Mouse (Mus musculus) cortical plate, adult 2 months (tissue): Measurements from ENCODE around the gene Shisal2a. TPM values are rescaled to one million over a fixed set of nuclear protein-coding genes. Genes with fewer than 3 reads are reported as not detected.

Source experiments
- H3K27ac ChIP-seq: fragments of 200-500 bp; 2 replicates; pipeline ENCODE4 v1.5.1; 2012; ENCODE audit warnings: low read length, control low read depth, inconsistent platforms; ENCODE audit not compliant: insufficient read depth
- H3K4me1 ChIP-seq: fragments of 200-500 bp; 2 replicates; pipeline ENCODE4 v1.6.1; 2011; ENCODE audit warnings: low read length; ENCODE audit not compliant: control insufficient read depth, insufficient read depth
- H3K4me3 ChIP-seq: fragments of 200-500 bp; 2 replicates; pipeline ENCODE4 v1.5.1; 2011; ENCODE audit warnings: mild to moderate bottlenecking, low read length, control low read depth; ENCODE audit not compliant: insufficient read depth
- CTCF ChIP-seq: fragments of 200-500 bp; IDR thresholded peaks from 2 replicates; pipeline ENCODE4 v1.5.1; 2011; ENCODE audit warnings: mild to moderate bottlenecking, control low read depth, low read length; ENCODE audit not compliant: insufficient read depth; ENCODE audit errors: extremely low read depth
- POLR2A ChIP-seq: fragments of 200-500 bp; IDR thresholded peaks from 2 replicates; pipeline ENCODE4 v1.6.1; 2011; ENCODE audit warnings: mild to moderate bottlenecking, low read length, control low read depth; ENCODE audit not compliant: insufficient read depth; ENCODE audit errors: extremely low read depth
- polyA plus RNA-seq: library from polyadenylated mRNA; depleted of rRNA; stranded (reverse); fragments of >200 nt; gene quantifications from 2 replicates; pipeline ENCODE4 v1.2.3, GENCODE M21; 2012

Gene Shisal2a
- polyA plus RNA-seq, 1 experiment: 0.29 TPM

DNA sequence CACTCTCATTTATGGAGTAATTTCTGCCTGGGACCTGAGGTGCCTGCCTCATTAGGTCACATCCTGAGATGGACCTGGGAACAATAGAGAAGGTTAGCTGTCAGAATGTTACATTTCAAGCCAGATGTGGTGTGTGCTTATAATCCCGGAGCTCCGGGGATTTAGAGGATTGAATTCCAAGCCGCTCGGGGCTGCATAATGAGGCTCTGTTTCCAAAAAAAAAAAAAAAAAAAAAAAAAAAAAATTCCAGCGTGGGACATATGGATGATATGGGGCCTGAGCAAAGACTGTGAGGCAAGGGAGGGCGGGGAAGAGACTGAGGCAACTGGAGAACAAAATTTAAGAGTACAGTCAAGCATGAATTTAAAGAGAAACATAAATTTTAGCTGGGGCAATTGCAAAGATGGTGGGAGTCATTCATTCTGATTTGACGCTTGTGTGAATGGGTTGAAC, 38.5 kb downstream of the Shisal2a start:
- no peak for TF ChIP-seq CTCF
- H3K4me1 ChIP-seq: no peaks in the 10 kb centered on the region
- H3K4me3 ChIP-seq: no peak overlapping the region
- H3K27ac ChIP-seq: no peak overlapping the region

DNA sequence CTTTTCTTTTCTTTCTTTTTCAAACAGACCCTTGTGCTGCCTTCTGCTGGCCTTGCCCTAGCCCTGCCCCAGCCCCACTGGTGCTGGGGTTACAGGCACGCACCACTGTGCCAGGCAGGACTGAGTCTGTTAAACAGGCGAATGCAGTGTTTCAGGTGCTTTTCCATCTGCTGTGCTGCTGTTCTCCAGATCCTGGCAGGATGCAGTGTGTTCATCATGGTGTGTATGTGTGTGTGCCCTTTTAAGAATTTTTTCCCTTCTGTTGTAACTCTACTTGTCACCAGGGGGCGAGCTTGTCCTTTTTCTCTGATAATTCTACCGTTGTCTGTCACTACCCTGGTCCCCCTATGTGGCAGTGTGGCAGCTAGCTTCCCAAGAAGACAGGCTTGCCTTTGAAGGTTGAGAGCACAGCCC, 43.9 kb downstream of the Shisal2a start:
- Histone ChIP-seq H3K27ac (peak overlapping the region; percentile 39), H3K4me1 (peaks cover 3% of the 10 kb centered on the region; the same call in 1 of the 2 replicates), H3K4me3 (no peak overlapping the region)
- peak; percentile 73 for TF ChIP-seq CTCF
- TF ChIP-seq POLR2A: no peak

DNA sequence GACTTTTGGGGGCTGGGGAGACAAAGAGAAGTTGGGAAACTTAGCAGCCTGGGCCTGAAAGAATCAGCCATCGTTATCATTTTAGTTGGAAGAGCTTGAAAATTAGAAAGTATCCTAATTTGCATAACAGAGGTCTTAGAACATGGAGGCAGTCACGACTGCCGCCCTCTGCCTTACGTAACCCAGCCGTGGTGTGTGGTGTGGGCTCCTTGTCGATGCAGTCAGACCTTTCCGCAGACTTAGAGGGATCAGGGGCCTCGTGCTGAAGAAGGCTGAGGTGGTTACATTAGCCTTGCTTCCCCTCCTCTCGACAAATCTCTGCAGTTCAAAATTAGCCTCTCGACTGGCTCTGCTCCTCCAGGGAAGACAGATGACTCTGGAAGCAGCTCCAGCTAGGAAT, 44.3 kb downstream of the Shisal2a start:
- TF ChIP-seq POLR2A: peak; percentile 52; the same call in 1 of the 2 replicates
- TF ChIP-seq CTCF: no peak
- H3K27ac ChIP-seq: peak overlapping the region; percentile 39
- H3K4me1 ChIP-seq: peaks cover 3% of the 10 kb centered on the region; the same call in 1 of the 2 replicates
- H3K4me3 ChIP-seq: no peak overlapping the region

DNA sequence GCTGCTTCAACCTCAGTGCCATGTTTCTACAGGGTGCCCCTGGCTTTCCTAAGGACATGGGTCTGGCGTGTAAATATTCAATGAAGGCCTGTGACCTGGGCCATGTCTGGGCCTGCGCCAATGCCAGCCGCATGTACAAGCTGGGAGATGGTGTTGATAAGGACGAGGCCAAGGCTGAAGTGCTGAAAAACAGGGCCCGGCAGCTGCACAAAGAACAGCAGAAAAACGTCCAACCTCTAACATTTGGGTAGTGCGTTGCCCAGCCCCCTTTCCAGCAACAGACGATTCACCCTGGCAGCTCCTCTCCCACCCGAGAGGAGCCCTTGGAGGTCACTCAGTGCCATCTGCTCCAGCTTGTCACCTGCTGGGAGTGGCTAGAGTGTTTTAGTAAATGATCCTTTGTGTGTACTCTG, 44.8 kb downstream of the Shisal2a start:
- Histone ChIP-seq H3K27ac (peak overlapping the region; percentile 39), H3K4me1 (peaks cover 3% of the 10 kb centered on the region; the same call in 1 of the 2 replicates), H3K4me3 (no peak overlapping the region)
- TF ChIP-seq POLR2A: no peak
- no peak for TF ChIP-seq CTCF

DNA sequence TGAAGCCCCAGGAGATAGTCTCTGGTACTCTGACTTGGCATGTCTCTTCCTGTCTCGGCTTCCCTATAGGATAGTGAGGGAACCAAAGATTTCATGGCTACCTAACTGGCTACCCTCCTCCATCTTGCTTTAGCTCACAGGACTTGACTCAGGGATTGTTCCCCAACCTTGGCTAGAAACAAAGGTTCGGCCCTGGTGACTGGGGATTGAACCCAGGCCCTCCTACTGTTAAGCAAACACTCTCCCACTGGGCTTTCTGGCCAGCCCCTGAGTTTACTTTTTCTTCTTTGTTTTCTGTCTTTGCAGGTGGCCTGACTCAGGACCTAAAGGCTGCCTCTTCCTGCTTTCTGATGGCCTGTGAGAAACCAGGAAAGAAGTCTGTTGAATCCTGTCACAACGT, 45.3 kb downstream of the Shisal2a start:
- H3K4me1 ChIP-seq: peaks cover 3% of the 10 kb centered on the region; the same call in 1 of the 2 replicates
- TF ChIP-seq POLR2A: no peak
- H3K4me3 ChIP-seq: no peak overlapping the region
- peak overlapping the region; percentile 39 for H3K27ac ChIP-seq

DNA sequence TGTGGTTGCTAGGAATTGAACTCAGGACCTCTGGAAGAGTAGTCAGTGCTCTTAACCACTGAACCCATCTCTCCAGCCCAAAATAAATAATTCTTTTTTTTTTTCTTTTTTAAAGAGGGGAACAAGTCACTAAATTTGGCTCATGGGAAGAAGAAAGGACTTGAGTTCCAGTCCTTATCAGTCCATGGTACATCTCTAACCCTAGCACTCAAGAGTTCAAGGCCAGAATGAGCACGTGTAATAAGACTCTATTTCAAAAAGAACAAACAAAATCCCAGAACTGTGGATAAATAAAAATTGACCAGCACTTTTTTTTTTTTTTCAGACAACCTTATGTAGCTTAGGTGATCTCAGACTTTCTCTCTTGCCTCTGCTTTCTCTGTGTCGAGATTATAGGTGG, 46.4 kb downstream of the Shisal2a start:
- no peak overlapping the region for H3K27ac ChIP-seq
- no peak overlapping the region for H3K4me3 ChIP-seq
- peaks cover 3% of the 10 kb centered on the region; the same call in 1 of the 2 replicates for H3K4me1 ChIP-seq
- TF ChIP-seq CTCF: no peak
- no peak for TF ChIP-seq POLR2A

DNA sequence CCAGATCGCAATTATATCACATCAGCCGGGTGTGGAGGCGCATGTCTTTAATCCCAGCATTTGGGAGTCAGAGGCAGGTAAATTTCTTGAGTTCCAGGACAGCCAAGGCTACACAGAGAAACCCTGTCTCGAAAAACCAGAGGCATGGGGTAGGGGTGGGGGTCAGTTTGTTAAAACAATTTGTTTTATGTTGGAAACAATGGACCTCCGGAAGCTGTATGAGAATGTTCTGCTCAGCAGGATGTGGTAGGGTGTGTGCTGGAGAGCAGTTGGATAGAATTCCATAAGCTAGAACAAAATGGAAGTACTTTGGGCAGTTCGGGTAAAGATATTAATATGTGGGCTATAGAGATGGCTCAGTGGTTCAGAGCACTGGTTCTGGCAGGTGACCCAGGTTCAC, 47.7 kb downstream of the Shisal2a start:
- no peak overlapping the region for H3K4me3 ChIP-seq
- TF ChIP-seq POLR2A: no peak
- no peak for TF ChIP-seq CTCF
- peaks cover 3% of the 10 kb centered on the region; the same call in 1 of the 2 replicates for H3K4me1 ChIP-seq
- no peak overlapping the region for H3K27ac ChIP-seq

DNA sequence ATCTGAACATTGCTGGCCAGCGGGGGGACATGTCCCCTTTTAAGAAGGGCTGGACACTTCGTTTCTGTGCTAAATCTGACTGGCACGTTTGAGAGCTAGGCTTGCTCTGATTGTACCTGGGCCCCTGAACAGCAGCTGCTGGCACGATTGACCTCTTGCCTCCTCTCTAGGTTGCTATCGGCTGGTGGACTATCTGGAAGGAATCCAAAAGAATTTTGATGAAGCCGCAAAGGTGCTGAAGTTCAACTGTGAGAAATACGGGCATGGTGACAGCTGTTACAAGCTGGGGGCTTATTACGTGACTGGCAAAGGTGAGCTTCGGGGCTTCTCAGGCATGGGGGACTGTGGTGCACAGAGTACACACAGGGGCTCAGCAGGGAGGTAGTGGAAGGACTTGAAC, 51.1 kb downstream of the Shisal2a start:
- TF ChIP-seq CTCF (no peak), POLR2A (no peak)
- H3K27ac ChIP-seq: no peak overlapping the region
- H3K4me3 ChIP-seq: no peak overlapping the region
- peaks cover 2% of the 10 kb centered on the region; the same call in 1 of the 2 replicates for H3K4me1 ChIP-seq

DNA sequence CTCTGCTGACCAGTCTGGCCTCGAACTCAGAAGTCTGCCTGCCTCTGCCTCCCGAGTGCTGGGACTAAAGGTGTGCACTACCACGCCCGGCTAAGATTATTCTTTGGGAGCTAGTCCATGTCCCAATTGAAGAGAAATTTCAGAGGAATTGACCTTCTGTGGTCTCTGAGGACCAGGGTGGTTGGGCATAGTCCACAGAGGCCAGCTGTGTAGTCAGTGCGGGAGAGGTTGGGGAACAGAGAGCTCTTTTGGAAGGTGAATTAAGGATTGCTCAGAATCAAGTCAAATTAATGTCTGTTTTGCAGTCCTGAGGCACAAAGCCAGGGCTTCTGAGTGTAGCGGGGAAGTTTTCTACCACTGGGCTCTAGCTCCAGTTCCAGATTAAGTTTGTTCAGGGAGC, 53.3 kb downstream of the Shisal2a start:
- TF ChIP-seq CTCF (no peak), POLR2A (no peak)
- Histone ChIP-seq H3K27ac (no peak overlapping the region), H3K4me1 (peaks cover 2% of the 10 kb centered on the region; the same call in 1 of the 2 replicates), H3K4me3 (no peak overlapping the region)

DNA sequence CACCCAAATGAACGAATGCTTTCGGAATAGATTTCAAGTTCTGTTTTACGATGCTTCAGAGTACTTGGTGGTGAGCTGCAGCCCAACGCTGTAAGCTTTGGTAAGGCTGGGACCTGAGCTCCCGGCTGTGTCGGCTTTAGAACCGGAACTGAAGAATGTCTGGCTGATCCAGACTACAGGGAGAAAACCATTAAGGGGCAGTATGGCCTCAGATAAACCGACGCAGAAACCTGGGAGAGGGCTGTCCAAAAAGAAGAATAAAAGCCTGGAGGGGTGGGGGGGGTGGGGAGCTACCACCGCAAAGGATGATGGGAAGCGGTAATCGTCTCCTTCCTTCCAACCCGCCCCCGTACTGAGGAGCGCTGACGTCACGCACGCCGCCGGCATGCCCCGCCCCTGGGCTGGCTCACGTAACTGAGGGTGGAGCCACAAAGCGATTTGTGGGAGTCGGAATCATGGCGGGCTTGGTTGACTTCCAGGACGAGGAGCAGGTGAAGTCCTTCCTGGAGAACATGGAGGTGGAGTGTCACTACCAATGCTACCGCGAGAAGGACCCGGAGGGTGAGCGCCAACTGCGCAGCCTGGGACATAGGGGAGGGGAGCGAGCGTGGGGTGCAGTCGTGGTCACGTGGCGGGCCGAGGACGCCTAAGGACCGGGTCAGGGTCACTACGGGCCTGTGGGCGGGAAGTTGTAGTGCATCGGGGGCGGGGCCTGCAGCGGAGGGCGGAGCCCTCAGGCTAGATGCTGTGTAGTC, 55.2 kb downstream of the Shisal2a start, which contains the start of gene Coa7:
Gene Coa7 (plus strand): TSS at position 411 of the 755 bp plus-strand sequence.
- TF ChIP-seq CTCF: no peak
- peak; percentile 63 for TF ChIP-seq POLR2A
- peaks cover 2% of the 10 kb centered on the region; the same call in 1 of the 2 replicates for H3K4me1 ChIP-seq
- H3K27ac ChIP-seq: peak within 1 kb of the TSS; percentile 53
- H3K4me3 ChIP-seq: peak within 1 kb of the TSS; percentile 74

DNA sequence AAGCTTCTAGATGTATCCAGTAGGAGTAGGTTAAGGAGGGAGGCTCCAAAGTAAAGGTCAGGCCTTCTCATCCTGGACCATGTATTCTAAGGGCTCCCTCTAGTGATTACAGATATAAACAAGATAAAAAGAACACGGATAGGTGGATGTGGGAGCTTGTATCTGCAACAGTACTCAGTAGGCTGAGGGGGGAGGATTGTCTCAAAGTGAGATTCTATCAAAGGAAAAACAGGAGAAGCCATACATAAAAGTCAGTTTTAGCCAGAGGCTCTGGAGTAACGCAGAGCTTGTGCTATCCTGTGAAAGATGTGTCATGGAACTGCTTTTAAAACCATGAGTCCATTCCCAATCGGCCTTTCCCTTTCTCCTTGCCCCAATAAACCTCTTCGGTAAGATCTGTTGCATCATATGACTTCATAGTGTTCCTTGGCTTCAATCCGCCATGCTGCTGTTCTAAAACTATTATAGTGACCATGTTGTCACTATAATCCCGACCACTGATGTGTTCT, 56.0 kb downstream of the Shisal2a start:
- TF ChIP-seq CTCF: peak; percentile 28; the same call in 1 of the 2 replicates
- no peak for TF ChIP-seq POLR2A

More for the DNA sequence above, 56.0 kb downstream of the Shisal2a start:
- H3K4me1 ChIP-seq: peaks cover 2% of the 10 kb centered on the region; the same call in 1 of the 2 replicates
- H3K4me3 ChIP-seq: peak overlapping the region; percentile 74; the same call in 1 of the 2 replicates
- peak overlapping the region; percentile 53 for H3K27ac ChIP-seq
